Mouse (Mus musculus) lung, embryonic 15.5 days (tissue): ENCODE results near the gene Camk2b. TPM values are rescaled to one million over a fixed set of nuclear protein-coding genes. Genes with fewer than 3 reads are reported as not detected.

Source experiments
- ATAC-seq: fragments of 200-750 bp; cut with Nextera tagmentation; 2 replicates; pipeline ENCODE4 v1.8.0; 2017; ENCODE audit warnings: moderate number of reproducible peaks, borderline replicate concordance; ENCODE audit not compliant: low FRiP score, low TSS enrichment; ENCODE audit errors: extremely low read depth
- H3K27ac ChIP-seq: fragments of 300-500 bp; sonication (generic); 2 replicates; pipeline ENCODE4 v1.5.1; 2015; ENCODE audit warnings: moderate library complexity, mild to moderate bottlenecking, inconsistent platforms
- H3K27me3 ChIP-seq: fragments of 300-500 bp; sonication (generic); 2 replicates; pipeline ENCODE4 v1.6.1; 2015; ENCODE audit warnings: inconsistent platforms
- H3K36me3 ChIP-seq: fragments of 300-500 bp; sonication (generic); 2 replicates; pipeline ENCODE4 v1.6.1; 2015; ENCODE audit warnings: inconsistent platforms
- H3K4me1 ChIP-seq: fragments of 300-500 bp; sonication (generic); 2 replicates; pipeline ENCODE4 v1.6.1; 2015; ENCODE audit warnings: inconsistent platforms
- H3K4me2 ChIP-seq: fragments of 300-500 bp; sonication (generic); 2 replicates; pipeline ENCODE4 v1.6.1; 2015; ENCODE audit warnings: inconsistent platforms, mild to moderate bottlenecking, moderate library complexity
- H3K4me3 ChIP-seq: fragments of 300-500 bp; sonication (generic); 2 replicates; pipeline ENCODE4 v1.5.1; 2015; ENCODE audit warnings: mild to moderate bottlenecking, inconsistent platforms
- H3K9ac ChIP-seq: fragments of 300-500 bp; sonication (generic); 2 replicates; pipeline ENCODE4 v1.6.1; 2015; ENCODE audit warnings: inconsistent platforms
- H3K9me3 ChIP-seq: fragments of 300-500 bp; sonication (generic); 2 replicates; pipeline ENCODE4 v1.6.1; 2016; ENCODE audit warnings: inconsistent platforms
- WGBS: fragments of 180-500 bp; shearing (Covaris S2); methylation state at CpG from one replicate; pipeline ENCODE4 v1.1.7; 2015; 5-methylcytosine and 5-hydroxymethylcytosine counted together
- polyA plus RNA-seq: library from polyadenylated mRNA; unstranded; fragments of >200 nt; fragmentation: Nextera tagmentation; extraction: Ambion mirVana; gene quantifications from 2 replicates; pipeline ENCODE4 v1.2.1, GENCODE M21; 2015

Gene Camk2b
- polyA plus RNA-seq, 1 experiment from 2014 or later: 1.4 TPM

- Histone ChIP-seq H3K9ac (0 out of 2 replicates have a peak overlapping the region, but pooled peaks have one; percentile 2), H3K4me2 (peak overlapping the region; percentile 85), H3K27ac (no peak overlapping the region), H3K4me1 (peaks cover 7% of the 10 kb centered on the region), H3K36me3 (no peaks in the 10 kb centered on the region), H3K4me3 (peak overlapping the region; percentile 46), H3K9me3 (no peaks in the 10 kb centered on the region), H3K27me3 (peaks cover 86% of the 10 kb centered on the region)
- under 1% methylated on average over 70 of the region's 95 CpGs for WGBS
- ATAC-seq: no peak; the same call in 1 of the 2 replicates
Observed at GRCm38 (mm10) chr11:6065551-6066121, 526 bp downstream of the Camk2b start.

GRCm38 (mm10) chr11:6065046-6065521, 1.1 kb downstream of the Camk2b start:
- Histone ChIP-seq H3K9ac (0 out of 2 replicates have a peak overlapping the region, but pooled peaks have one; percentile 2), H3K27ac (no peak overlapping the region), H3K9me3 (no peaks in the 10 kb centered on the region), H3K36me3 (no peaks in the 10 kb centered on the region), H3K4me2 (peak overlapping the region; percentile 85), H3K4me1 (peaks cover 7% of the 10 kb centered on the region), H3K27me3 (peaks cover 82% of the 10 kb centered on the region), H3K4me3 (peak overlapping the region; percentile 46)
- ATAC-seq: no peak
- under 1% methylated on average over 43 of the region's 55 CpGs for WGBS

- WGBS: 6% methylated on average over 30 of the region's 30 CpGs
- no peak overlapping the region for H3K9ac ChIP-seq
- peak overlapping the region; percentile 85 for H3K4me2 ChIP-seq
- H3K27ac ChIP-seq: no peak overlapping the region
- peak overlapping the region; percentile 46 for H3K4me3 ChIP-seq
- H3K27me3 ChIP-seq: peaks cover 78% of the 10 kb centered on the region
- no peaks in the 10 kb centered on the region for H3K9me3 ChIP-seq
- ATAC-seq: no peak
- no peaks in the 10 kb centered on the region for H3K36me3 ChIP-seq
- peaks cover 7% of the 10 kb centered on the region for H3K4me1 ChIP-seq
Observed at GRCm38 (mm10) chr11:6064215-6065045, 1.7 kb downstream of the Camk2b start.

- ATAC-seq: no peak
- Histone ChIP-seq H3K27me3 (peaks cover 70% of the 10 kb centered on the region), H3K4me1 (peaks cover 7% of the 10 kb centered on the region), H3K4me3 (no peak overlapping the region), H3K9me3 (no peaks in the 10 kb centered on the region), H3K9ac (no peak overlapping the region), H3K4me2 (no peak overlapping the region), H3K36me3 (no peaks in the 10 kb centered on the region), H3K27ac (no peak overlapping the region)
- WGBS: 35% methylated on average over 17 of the region's 17 CpGs
Observed at GRCm38 (mm10) chr11:6063501-6064214, 2.5 kb downstream of the Camk2b start.

GRCm38 (mm10) chr11:6063065-6063464, 3.1 kb downstream of the Camk2b start:
- H3K4me1 ChIP-seq: peaks cover 7% of the 10 kb centered on the region
- H3K4me2 ChIP-seq: no peak overlapping the region
- H3K9me3 ChIP-seq: no peaks in the 10 kb centered on the region
- peaks cover 64% of the 10 kb centered on the region for H3K27me3 ChIP-seq
- no peak overlapping the region for H3K27ac ChIP-seq
- no peak overlapping the region for H3K4me3 ChIP-seq
- no peak for ATAC-seq
- H3K9ac ChIP-seq: no peak overlapping the region
- WGBS: 83% methylated on average over 7 of the region's 7 CpGs
- no peaks in the 10 kb centered on the region for H3K36me3 ChIP-seq

- H3K36me3 ChIP-seq: no peaks in the 10 kb centered on the region
- 83% methylated on average over 11 of the region's 11 CpGs for WGBS
- H3K27me3 ChIP-seq: peaks cover 57% of the 10 kb centered on the region
- no peaks in the 10 kb centered on the region for H3K9me3 ChIP-seq
- H3K27ac ChIP-seq: no peak overlapping the region
- no peak for ATAC-seq
- H3K4me3 ChIP-seq: no peak overlapping the region
- peaks cover 7% of the 10 kb centered on the region for H3K4me1 ChIP-seq
- no peak overlapping the region for H3K9ac ChIP-seq
- H3K4me2 ChIP-seq: no peak overlapping the region
Observed at GRCm38 (mm10) chr11:6062329-6062728, 3.8 kb downstream of the Camk2b start.

- Histone ChIP-seq H3K36me3 (no peaks in the 10 kb centered on the region), H3K4me2 (no peak overlapping the region), H3K27ac (no peak overlapping the region), H3K9ac (no peak overlapping the region), H3K27me3 (peaks cover 52% of the 10 kb centered on the region), H3K4me3 (no peak overlapping the region), H3K9me3 (no peaks in the 10 kb centered on the region), H3K4me1 (peaks cover 7% of the 10 kb centered on the region)
- no peak for ATAC-seq
- WGBS: 78% methylated on average over 5 of the region's 5 CpGs
Observed at GRCm38 (mm10) chr11:6061891-6062290, 4.3 kb downstream of the Camk2b start.

GRCm38 (mm10) chr11:6059162-6059561, 7.0 kb downstream of the Camk2b start:
- WGBS: 87% methylated on average over 10 of the region's 10 CpGs
- Histone ChIP-seq H3K9ac (no peak overlapping the region), H3K27ac (no peak overlapping the region), H3K4me1 (no peaks in the 10 kb centered on the region), H3K36me3 (no peaks in the 10 kb centered on the region), H3K9me3 (no peaks in the 10 kb centered on the region), H3K27me3 (peaks cover 25% of the 10 kb centered on the region), H3K4me2 (no peak overlapping the region), H3K4me3 (no peak overlapping the region)
- no peak for ATAC-seq

- Histone ChIP-seq H3K36me3 (no peaks in the 10 kb centered on the region), H3K4me3 (no peak overlapping the region), H3K27ac (no peak overlapping the region), H3K9me3 (no peaks in the 10 kb centered on the region), H3K9ac (no peak overlapping the region), H3K4me1 (no peaks in the 10 kb centered on the region), H3K27me3 (no peaks in the 10 kb centered on the region), H3K4me2 (no peak overlapping the region)
- WGBS: 72% methylated on average over 8 of the region's 8 CpGs
- ATAC-seq: no peak
Observed at GRCm38 (mm10) chr11:6053386-6053785, 12.8 kb downstream of the Camk2b start.

- Histone ChIP-seq H3K27ac (no peak overlapping the region), H3K4me1 (no peaks in the 10 kb centered on the region), H3K27me3 (no peaks in the 10 kb centered on the region), H3K4me2 (no peak overlapping the region), H3K4me3 (no peak overlapping the region), H3K9ac (no peak overlapping the region), H3K9me3 (no peaks in the 10 kb centered on the region), H3K36me3 (no peaks in the 10 kb centered on the region)
- WGBS: 72% methylated on average over 4 of the region's 4 CpGs
- ATAC-seq: no peak
Observed at GRCm38 (mm10) chr11:6050066-6050560, 16.0 kb downstream of the Camk2b start.

- 62% methylated on average over 9 of the region's 9 CpGs for WGBS
- no peaks in the 10 kb centered on the region for H3K27me3 ChIP-seq
- no peaks in the 10 kb centered on the region for H3K4me1 ChIP-seq
- H3K4me2 ChIP-seq: no peak overlapping the region
- H3K27ac ChIP-seq: no peak overlapping the region
- no peaks in the 10 kb centered on the region for H3K36me3 ChIP-seq
- no peak overlapping the region for H3K4me3 ChIP-seq
- H3K9ac ChIP-seq: no peak overlapping the region
- no peak for ATAC-seq
- H3K9me3 ChIP-seq: no peaks in the 10 kb centered on the region
Observed at GRCm38 (mm10) chr11:6048208-6048607, 18.0 kb downstream of the Camk2b start.
